Mouse (Mus musculus) limb, embryonic 11.5 days (tissue): Measurements from ENCODE around the gene Ahctf1. TPM values are rescaled to one million over a fixed set of nuclear protein-coding genes. Genes with fewer than 3 reads are reported as not detected.
"Not testable (repeated sequence)": the region's sequence is repeated elsewhere in the genome, so short reads cannot be mapped to it uniquely, and the experiment has no call there.

Experiments used
- ATAC-seq: fragments of 200-750 bp; cut with Nextera tagmentation; 2 replicates; pipeline ENCODE4 v1.8.0; 2017; ENCODE audit warnings: low read depth; ENCODE audit not compliant: insufficient number of reproducible peaks, low FRiP score, low TSS enrichment
- DNase-seq: peaks from one replicate; pipeline ENCODE4 v3.0.0-alpha.2; 2015; ENCODE audit warnings: low spot score
- H3K27ac ChIP-seq: fragments of 300-500 bp; sonication (generic); replicated peaks from 2 replicates; pipeline ENCODE4 v1.5.1; 2014; ENCODE audit warnings: low read depth, mild to moderate bottlenecking, low read length
- H3K27me3 ChIP-seq: fragments of 300-500 bp; sonication (generic); 2 replicates; pipeline ENCODE4 v1.6.1; 2014; ENCODE audit warnings: mild to moderate bottlenecking, low read length, mixed read lengths; ENCODE audit not compliant: control insufficient read depth, insufficient read depth
- H3K36me3 ChIP-seq: fragments of 300-500 bp; sonication (generic); 2 replicates; pipeline ENCODE4 v1.6.1; 2014; ENCODE audit warnings: mild to moderate bottlenecking, low read length, moderate library complexity, mixed read lengths; ENCODE audit not compliant: control insufficient read depth, insufficient read depth
- H3K4me1 ChIP-seq: fragments of 300-500 bp; sonication (generic); 2 replicates; pipeline ENCODE4 v1.6.1; 2014; ENCODE audit warnings: low read length, mixed read lengths; ENCODE audit not compliant: control insufficient read depth, insufficient read depth
- H3K4me2 ChIP-seq: fragments of 300-500 bp; sonication (generic); 2 replicates; pipeline ENCODE4 v1.6.1; 2014; ENCODE audit warnings: low read depth, mild to moderate bottlenecking, moderate library complexity; ENCODE audit not compliant: severe bottlenecking
- H3K4me3 ChIP-seq: fragments of 300-500 bp; sonication (generic); 2 replicates; pipeline ENCODE4 v1.5.1; 2014; ENCODE audit warnings: low read depth, low read length
- H3K9ac ChIP-seq: fragments of 300-500 bp; sonication (generic); 2 replicates; pipeline ENCODE4 v1.6.1; 2014; ENCODE audit warnings: mild to moderate bottlenecking, low read length
- H3K9me3 ChIP-seq: fragments of 300-500 bp; sonication (generic); 2 replicates; pipeline ENCODE4 v1.6.1; 2016; ENCODE audit warnings: low read length; ENCODE audit not compliant: control insufficient read depth
- WGBS: fragments of 180-500 bp; shearing (Covaris S2); extraction: QIAGEN DNeasy Blood & Tissue Kit; methylation state at CpG from one replicate; pipeline ENCODE4 v1.1.7; 2014; 5-methylcytosine and 5-hydroxymethylcytosine counted together
- polyA plus RNA-seq: library from polyadenylated mRNA; unstranded; fragments of >200 nt; fragmentation: Nextera tagmentation; extraction: Ambion mirVana; gene quantifications from 2 replicates; pipeline ENCODE4 v1.2.1, GENCODE M21; 2014

The Ahctf1 gene
- polyA plus RNA-seq, 1 experiment from 2014 or later = 37.0 TPM

- Histone ChIP-seq H3K9ac (no peak overlapping the region), H3K27ac (no peak overlapping the region), H3K4me2 (no peak overlapping the region), H3K27me3 (no peaks in the 10 kb centered on the region), H3K4me1 (no peaks in the 10 kb centered on the region), H3K4me3 (no peak overlapping the region), H3K9me3 (no peaks in the 10 kb centered on the region), H3K36me3 (no peaks in the 10 kb centered on the region)
- WGBS = 78% methylated on average over 1 of the region's 1 CpGs
- DNase-seq (no peak), ATAC-seq (no peak)
These were observed 32.4 kb upstream of the Ahctf1 start for GRCm38 (mm10) chr1:179835753-179836425.

- DNase-seq (no peak), ATAC-seq (no peak)
- no peaks in the 10 kb centered on the region for H3K9me3 ChIP-seq
- no peak overlapping the region for H3K9ac ChIP-seq
- H3K27me3 ChIP-seq = no peaks in the 10 kb centered on the region
- H3K4me2 ChIP-seq = no peak overlapping the region
- no peaks in the 10 kb centered on the region for H3K4me1 ChIP-seq
- H3K27ac ChIP-seq = no peak overlapping the region
- H3K4me3 ChIP-seq = no peak overlapping the region
- no peaks in the 10 kb centered on the region for H3K36me3 ChIP-seq
- 77% methylated on average over 1 of the region's 1 CpGs for WGBS
These were observed 30.1 kb upstream of the Ahctf1 start for GRCm38 (mm10) chr1:179833596-179833995.

- Histone ChIP-seq H3K27me3 (no peaks in the 10 kb centered on the region), H3K4me3 (no peak overlapping the region), H3K4me1 (no peaks in the 10 kb centered on the region), H3K36me3 (no peaks in the 10 kb centered on the region), H3K4me2 (no peak overlapping the region), H3K9ac (no peak overlapping the region), H3K27ac (no peak overlapping the region), H3K9me3 (no peaks in the 10 kb centered on the region)
- WGBS = 72% methylated on average over 7 of the region's 7 CpGs
- DNase-seq (no peak), ATAC-seq (no peak)
These were observed 29.3 kb upstream of the Ahctf1 start for GRCm38 (mm10) chr1:179832710-179833240.

- DNase-seq (no peak), ATAC-seq (no peak)
- Histone ChIP-seq H3K27ac (no peak overlapping the region), H3K4me1 (no peaks in the 10 kb centered on the region), H3K9ac (no peak overlapping the region), H3K9me3 (no peaks in the 10 kb centered on the region), H3K36me3 (no peaks in the 10 kb centered on the region), H3K27me3 (no peaks in the 10 kb centered on the region), H3K4me2 (no peak overlapping the region), H3K4me3 (no peak overlapping the region)
- 75% methylated on average over 4 of the region's 4 CpGs for WGBS
These were observed 25.4 kb upstream of the Ahctf1 start for GRCm38 (mm10) chr1:179828900-179829299.

- no peak for DNase-seq
- no peak overlapping the region for H3K9ac ChIP-seq
- 90% methylated on average over 5 of the region's 5 CpGs for WGBS
These were observed 24.6 kb upstream of the Ahctf1 start for GRCm38 (mm10) chr1:179828051-179828450.

GRCm38 (mm10) chr1:179824549-179824948, 21.1 kb upstream of the Ahctf1 start:
- H3K9me3 ChIP-seq = no peaks in the 10 kb centered on the region
- no peaks in the 10 kb centered on the region for H3K36me3 ChIP-seq
- no peaks in the 10 kb centered on the region for H3K27me3 ChIP-seq
- no peaks in the 10 kb centered on the region for H3K4me1 ChIP-seq
- DNase-seq (no peak), ATAC-seq (no peak)
- WGBS = 74% methylated on average over 5 of the region's 5 CpGs
- H3K4me2 ChIP-seq = no peak overlapping the region
- no peak overlapping the region for H3K27ac ChIP-seq
- H3K4me3 ChIP-seq = no peak overlapping the region
- no peak overlapping the region for H3K9ac ChIP-seq

More at GRCm38 (mm10) chr1:179828051-179828450, 24.6 kb upstream of the Ahctf1 start:
- Histone ChIP-seq H3K4me2 (no peak overlapping the region), H3K9me3 (no peaks in the 10 kb centered on the region), H3K36me3 (no peaks in the 10 kb centered on the region), H3K27ac (no peak overlapping the region), H3K27me3 (no peaks in the 10 kb centered on the region), H3K4me1 (no peaks in the 10 kb centered on the region), H3K4me3 (no peak overlapping the region)
- ATAC-seq = no peak

GRCm38 (mm10) chr1:179818490-179819278, 15.2 kb upstream of the Ahctf1 start:
- 91% methylated on average over 11 of the region's 11 CpGs for WGBS

GRCm38 (mm10) chr1:179814616-179815015, 11.1 kb upstream of the Ahctf1 start:
- no peak for DNase-seq
- ATAC-seq = no peak
- Histone ChIP-seq H3K9ac (no peak overlapping the region), H3K4me1 (no peaks in the 10 kb centered on the region), H3K36me3 (no peaks in the 10 kb centered on the region), H3K9me3 (no peaks in the 10 kb centered on the region), H3K4me2 (no peak overlapping the region), H3K27ac (no peak overlapping the region), H3K27me3 (no peaks in the 10 kb centered on the region), H3K4me3 (no peak overlapping the region)
- 77% methylated on average over 2 of the region's 2 CpGs for WGBS

More at GRCm38 (mm10) chr1:179818490-179819278, 15.2 kb upstream of the Ahctf1 start:
- not testable (repeated sequence) for H3K27me3 ChIP-seq, DNase-seq, ATAC-seq, H3K9ac ChIP-seq, H3K4me1 ChIP-seq, H3K36me3 ChIP-seq, H3K4me2 ChIP-seq, H3K27ac ChIP-seq, H3K9me3 ChIP-seq, H3K4me3 ChIP-seq
